Mouse (Mus musculus): ENCODE data around the gene Slc2a4. TPM values are rescaled to one million over a fixed set of nuclear protein-coding genes. Genes with fewer than 3 reads are reported as not detected.

Slc2a4 gene
- polyA plus RNA-seq, 1 experiment from 2014 or later, result 17.2 TPM

GRCm38 (mm10) chr11:69912716-69913530, 35.1 kb downstream of the Slc2a4 start:
- peak overlapping the region; percentile 82 for H3K27ac ChIP-seq (ENCODE audit: low read length)
- H3K4me3 ChIP-seq (ENCODE audit: low read length), result peak overlapping the region; percentile 98
- H3K9ac ChIP-seq (ENCODE audit: low read length), result peak overlapping the region; percentile 85
- peak overlapping the region; percentile 93 for H3K4me2 ChIP-seq (ENCODE audit: low read depth, low read length)
- H3K4me1 ChIP-seq (replicated peaks; ENCODE audit: control insufficient read depth, insufficient read depth, low read length), result peaks cover 21% of the 10 kb centered on the region
- ATAC-seq (ENCODE audit: low read depth), result peak; percentile 5; the same call in 1 of the 2 replicates
- H3K9me3 ChIP-seq (ENCODE audit: control insufficient read depth, low read length), result no peaks in the 10 kb centered on the region
- WGBS, result 65% methylated on average over 15 of the region's 15 CpGs
- H3K36me3 ChIP-seq (ENCODE audit: control insufficient read depth, insufficient read depth, low read length), result peaks cover 70% of the 10 kb centered on the region
- no peaks in the 10 kb centered on the region for H3K27me3 ChIP-seq (ENCODE audit: control insufficient read depth, insufficient read depth, low read depth, low read length)

- Histone ChIP-seq H3K9me3 (ENCODE audit: control insufficient read depth, low read length) (no peaks in the 10 kb centered on the region), H3K4me3 (ENCODE audit: low read length) (no peak overlapping the region), H3K4me1 (replicated peaks; ENCODE audit: control insufficient read depth, insufficient read depth, low read length) (peaks cover 21% of the 10 kb centered on the region), H3K27me3 (ENCODE audit: control insufficient read depth, insufficient read depth, low read depth, low read length) (no peaks in the 10 kb centered on the region), H3K4me2 (ENCODE audit: low read depth, low read length) (no peak overlapping the region), H3K9ac (ENCODE audit: low read length) (no peak overlapping the region), H3K36me3 (ENCODE audit: control insufficient read depth, insufficient read depth, low read length) (peaks cover 74% of the 10 kb centered on the region), H3K27ac (ENCODE audit: low read length) (no peak overlapping the region)
- no peak for ATAC-seq (ENCODE audit: low read depth)
- 88% methylated on average over 6 of the region's 6 CpGs for WGBS
Observed at GRCm38 (mm10) chr11:69911701-69912100, 36.3 kb downstream of the Slc2a4 start.

- Histone ChIP-seq H3K9me3 (ENCODE audit: control insufficient read depth, low read length) (no peaks in the 10 kb centered on the region), H3K27ac (ENCODE audit: low read length) (no peak overlapping the region), H3K4me1 (replicated peaks; ENCODE audit: control insufficient read depth, insufficient read depth, low read length) (peaks cover 21% of the 10 kb centered on the region), H3K27me3 (ENCODE audit: control insufficient read depth, insufficient read depth, low read depth, low read length) (no peaks in the 10 kb centered on the region), H3K36me3 (ENCODE audit: control insufficient read depth, insufficient read depth, low read length) (peaks cover 75% of the 10 kb centered on the region), H3K9ac (ENCODE audit: low read length) (no peak overlapping the region), H3K4me2 (ENCODE audit: low read depth, low read length) (no peak overlapping the region), H3K4me3 (ENCODE audit: low read length) (no peak overlapping the region)
- ATAC-seq (ENCODE audit: low read depth), result no peak
- 91% methylated on average over 17 of the region's 17 CpGs for WGBS
Observed at GRCm38 (mm10) chr11:69910781-69911560, 37.0 kb downstream of the Slc2a4 start.

GRCm38 (mm10) chr11:69910177-69910576, 37.8 kb downstream of the Slc2a4 start:
- H3K27ac ChIP-seq (ENCODE audit: low read length), result no peak overlapping the region
- peaks cover 15% of the 10 kb centered on the region for H3K4me1 ChIP-seq (replicated peaks; ENCODE audit: control insufficient read depth, insufficient read depth, low read length)
- no peak overlapping the region for H3K4me3 ChIP-seq (ENCODE audit: low read length)
- H3K4me2 ChIP-seq (ENCODE audit: low read depth, low read length), result no peak overlapping the region
- ATAC-seq (ENCODE audit: low read depth), result no peak
- no peaks in the 10 kb centered on the region for H3K27me3 ChIP-seq (ENCODE audit: control insufficient read depth, insufficient read depth, low read depth, low read length)
- H3K36me3 ChIP-seq (ENCODE audit: control insufficient read depth, insufficient read depth, low read length), result peaks cover 74% of the 10 kb centered on the region
- H3K9me3 ChIP-seq (ENCODE audit: control insufficient read depth, low read length), result no peaks in the 10 kb centered on the region
- no peak overlapping the region for H3K9ac ChIP-seq (ENCODE audit: low read length)
- WGBS, result 88% methylated on average over 8 of the region's 8 CpGs

- no peak overlapping the region for H3K4me3 ChIP-seq (ENCODE audit: low read length)
- WGBS, result 93% methylated on average over 5 of the region's 5 CpGs
- H3K27ac ChIP-seq (ENCODE audit: low read length), result no peak overlapping the region
- H3K9me3 ChIP-seq (ENCODE audit: control insufficient read depth, low read length), result no peaks in the 10 kb centered on the region
- H3K9ac ChIP-seq (ENCODE audit: low read length), result no peak overlapping the region
- H3K4me1 ChIP-seq (replicated peaks; ENCODE audit: control insufficient read depth, insufficient read depth, low read length), result peaks cover 7% of the 10 kb centered on the region
- H3K27me3 ChIP-seq (ENCODE audit: control insufficient read depth, insufficient read depth, low read depth, low read length), result no peaks in the 10 kb centered on the region
- ATAC-seq (ENCODE audit: low read depth), result no peak
- no peak overlapping the region for H3K4me2 ChIP-seq (ENCODE audit: low read depth, low read length)
- peaks cover 74% of the 10 kb centered on the region for H3K36me3 ChIP-seq (ENCODE audit: control insufficient read depth, insufficient read depth, low read length)
Observed at GRCm38 (mm10) chr11:69909174-69909573, 38.8 kb downstream of the Slc2a4 start.

GRCm38 (mm10) chr11:69908645-69909044, 39.3 kb downstream of the Slc2a4 start:
- Histone ChIP-seq H3K36me3 (ENCODE audit: control insufficient read depth, insufficient read depth, low read length) (peaks cover 78% of the 10 kb centered on the region), H3K4me3 (ENCODE audit: low read length) (no peak overlapping the region), H3K27me3 (ENCODE audit: control insufficient read depth, insufficient read depth, low read depth, low read length) (no peaks in the 10 kb centered on the region), H3K4me2 (ENCODE audit: low read depth, low read length) (no peak overlapping the region), H3K9ac (ENCODE audit: low read length) (no peak overlapping the region), H3K4me1 (replicated peaks; ENCODE audit: control insufficient read depth, insufficient read depth, low read length) (peaks cover 7% of the 10 kb centered on the region), H3K27ac (ENCODE audit: low read length) (no peak overlapping the region), H3K9me3 (ENCODE audit: control insufficient read depth, low read length) (no peaks in the 10 kb centered on the region)
- 88% methylated on average over 11 of the region's 11 CpGs for WGBS
- no peak for ATAC-seq (ENCODE audit: low read depth)

GRCm38 (mm10) chr11:69904311-69904710, 43.7 kb downstream of the Slc2a4 start:
- Histone ChIP-seq H3K27ac (ENCODE audit: low read length) (no peak overlapping the region), H3K4me2 (ENCODE audit: low read depth, low read length) (no peak overlapping the region), H3K36me3 (ENCODE audit: control insufficient read depth, insufficient read depth, low read length) (peaks cover 47% of the 10 kb centered on the region), H3K4me3 (ENCODE audit: low read length) (no peak overlapping the region), H3K4me1 (replicated peaks; ENCODE audit: control insufficient read depth, insufficient read depth, low read length) (peaks cover 17% of the 10 kb centered on the region), H3K27me3 (ENCODE audit: control insufficient read depth, insufficient read depth, low read depth, low read length) (no peaks in the 10 kb centered on the region), H3K9me3 (ENCODE audit: control insufficient read depth, low read length) (no peaks in the 10 kb centered on the region), H3K9ac (ENCODE audit: low read length) (no peak overlapping the region)
- 87% methylated on average over 9 of the region's 9 CpGs for WGBS
- no peak for ATAC-seq (ENCODE audit: low read depth)

GRCm38 (mm10) chr11:69902972-69903371, 45.0 kb downstream of the Slc2a4 start:
- H3K27me3 ChIP-seq (ENCODE audit: control insufficient read depth, insufficient read depth, low read depth, low read length), result no peaks in the 10 kb centered on the region
- no peak for ATAC-seq (ENCODE audit: low read depth)
- H3K9me3 ChIP-seq (ENCODE audit: control insufficient read depth, low read length), result no peaks in the 10 kb centered on the region
- H3K27ac ChIP-seq (ENCODE audit: low read length), result no peak overlapping the region
- H3K36me3 ChIP-seq (ENCODE audit: control insufficient read depth, insufficient read depth, low read length), result peaks cover 35% of the 10 kb centered on the region
- WGBS, result 78% methylated on average over 9 of the region's 13 CpGs
- H3K9ac ChIP-seq (ENCODE audit: low read length), result peak overlapping the region; percentile 90
- peak overlapping the region; percentile 81 for H3K4me3 ChIP-seq (ENCODE audit: low read length)
- H3K4me1 ChIP-seq (replicated peaks; ENCODE audit: control insufficient read depth, insufficient read depth, low read length), result peaks cover 19% of the 10 kb centered on the region
- H3K4me2 ChIP-seq (ENCODE audit: low read depth, low read length), result peak overlapping the region; percentile 99

GRCm38 (mm10) chr11:69901993-69902392, 46.0 kb downstream of the Slc2a4 start:
- WGBS, result under 1% methylated on average over 34 of the region's 39 CpGs
- ATAC-seq (ENCODE audit: low read depth), result peak; percentile 0; the same call in 1 of the 2 replicates
- peak overlapping the region; percentile 99 for H3K27ac ChIP-seq (ENCODE audit: low read length)
- no peaks in the 10 kb centered on the region for H3K27me3 ChIP-seq (ENCODE audit: control insufficient read depth, insufficient read depth, low read depth, low read length)
- H3K4me3 ChIP-seq (ENCODE audit: low read length), result peak overlapping the region; percentile 81
- H3K36me3 ChIP-seq (ENCODE audit: control insufficient read depth, insufficient read depth, low read length), result peaks cover 25% of the 10 kb centered on the region
- peak overlapping the region; percentile 99 for H3K4me2 ChIP-seq (ENCODE audit: low read depth, low read length)
- H3K9ac ChIP-seq (ENCODE audit: low read length), result peak overlapping the region; percentile 90
- H3K4me1 ChIP-seq (replicated peaks; ENCODE audit: control insufficient read depth, insufficient read depth, low read length), result peaks cover 19% of the 10 kb centered on the region
- H3K9me3 ChIP-seq (ENCODE audit: control insufficient read depth, low read length), result no peaks in the 10 kb centered on the region

Measured in lung, embryonic 16.5 days (tissue).